Mouse (Mus musculus) ES-Bruce4 (cell line): ENCODE results near the gene Cct2.

ENCODE experiments used
- CTCF ChIP-seq: IDR thresholded peaks from one replicate; pipeline ENCODE4 v1.8.1; 2011; ENCODE audit warnings: low read depth, low read length
- EP300 ChIP-seq: IDR thresholded peaks from 2 replicates; pipeline ENCODE4 v1.6.1; 2011; ENCODE audit warnings: low read depth, low read length; ENCODE audit not compliant: insufficient read depth
- POLR2A ChIP-seq: IDR thresholded peaks from one replicate; pipeline ENCODE4 v1.8.1; 2011; ENCODE audit warnings: low read length; ENCODE audit not compliant: insufficient read depth

DNA sequence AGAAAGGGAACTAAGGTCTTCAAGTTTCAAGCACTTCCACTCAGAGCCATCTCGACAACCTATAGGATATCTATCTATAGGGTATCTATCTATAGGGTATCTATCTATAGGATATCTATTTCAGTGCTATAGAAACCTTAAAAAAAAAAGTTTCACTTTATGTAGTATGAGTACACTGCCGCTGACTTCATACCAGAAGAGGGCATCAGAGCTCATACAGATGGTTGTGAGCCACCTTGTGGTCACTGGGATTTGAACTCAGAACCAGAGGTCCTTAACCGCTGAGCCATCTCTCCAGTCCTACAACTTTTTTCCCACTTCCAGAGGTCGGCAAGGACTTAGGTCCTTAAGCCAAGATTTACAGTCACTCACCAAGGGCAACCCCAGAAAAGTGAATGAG lies 7.9 kb downstream of the Cct2 start:
- TF ChIP-seq POLR2A (no peak), CTCF (no peak), EP300 (no peak)
